Mouse (Mus musculus) T-helper 17 cell (primary cell): ENCODE measurements around the gene Atg4b.
"Not testable (repeated sequence)": the region's sequence is repeated elsewhere in the genome, so short reads cannot be mapped to it uniquely, and the experiment has no call there.

Source experiments
- in situ Hi-C, 2 experiments: fragments of 300-600 bp; cut with MboI, MseI; formaldehyde crosslinking; loops; 1 replicate in 1 of 2; 2 replicates in 1 of 2; pipeline ENCODE4 v1.15.1; 2025; ENCODE audit warnings: high pct_unique_total_duplicates in 2 of 2

Atg4b gene

GRCm38 (mm10) chr1:93755291-93755610, 4.0 kb downstream of the Atg4b start:
- in situ Hi-C loops: loop anchor here in 1 of 2 experiments (5.0 to 10.0 kb wide), 2 partner anchors 37 to 920 kb away; partner anchors contain the start of gene Gpc1

GRCm38 (mm10) chr1:93755618-93756017, 4.3 kb downstream of the Atg4b start:
- in situ Hi-C loops: loop anchor here in 1 of 2 experiments (5.0 to 10.0 kb wide), 2 partner anchors 37 to 921 kb away; partner anchors contain the start of gene Gpc1

GRCm38 (mm10) chr1:93756154-93756553, 4.9 kb downstream of the Atg4b start:
- in situ Hi-C loops: loop anchor here in 1 of 2 experiments (5.0 to 10.0 kb wide), 2 partner anchors 36 to 921 kb away; partner anchors contain the start of gene Gpc1

- in situ Hi-C loops: no loop called here
Measured at GRCm38 (mm10) chr1:93760076-93760475, 8.8 kb downstream of the Atg4b start.

- in situ Hi-C loops: not testable (repeated sequence)
Measured at GRCm38 (mm10) chr1:93763531-93763930, 12.2 kb downstream of the Atg4b start.

GRCm38 (mm10) chr1:93764871-93765591, 13.7 kb downstream of the Atg4b start:
- in situ Hi-C loops: no loop called here

GRCm38 (mm10) chr1:93767600-93767999, 16.3 kb downstream of the Atg4b start:
- in situ Hi-C loops: no loop called here

GRCm38 (mm10) chr1:93769901-93770300, 18.6 kb downstream of the Atg4b start:
- in situ Hi-C loops: no loop called here

GRCm38 (mm10) chr1:93776686-93777085, 25.4 kb downstream of the Atg4b start:
- in situ Hi-C loops: no loop called here

GRCm38 (mm10) chr1:93786912-93787311, 35.6 kb downstream of the Atg4b start:
- in situ Hi-C loops: no loop called here

- in situ Hi-C loops: loop anchor here in 1 of 2 experiments (5.0 kb wide), 1 partner anchor 37 kb away; no protein-coding TSS in a partner anchor
Measured at GRCm38 (mm10) chr1:93794526-93794925, 43.2 kb downstream of the Atg4b start.

- in situ Hi-C loops: no loop called here
Measured at GRCm38 (mm10) chr1:93795886-93796285, 44.6 kb downstream of the Atg4b start.

GRCm38 (mm10) chr1:93800670-93801503, 49.6 kb downstream of the Atg4b start:
- in situ Hi-C loops: no loop called here

- in situ Hi-C loops: no loop called here
Measured at GRCm38 (mm10) chr1:93801741-93802238, 50.5 kb downstream of the Atg4b start, which contains the start of gene Dtymk. Dtymk (minus strand) TSS chr1:93801934.

GRCm38 (mm10) chr1:93802771-93803170, 51.5 kb downstream of the Atg4b start:
- in situ Hi-C loops: no loop called here

GRCm38 (mm10) chr1:93803556-93804507, 52.5 kb downstream of the Atg4b start, which contains the start of gene Ing5:
Ing5 (plus strand) TSS chr1:93803965.
- in situ Hi-C loops: no loop called here

GRCm38 (mm10) chr1:93804818-93805217, 53.5 kb downstream of the Atg4b start:
- in situ Hi-C loops: no loop called here

GRCm38 (mm10) chr1:93805221-93805951, 54.1 kb downstream of the Atg4b start:
- in situ Hi-C loops: no loop called here

- in situ Hi-C loops: no loop called here
Measured at GRCm38 (mm10) chr1:93808871-93809270, 57.6 kb downstream of the Atg4b start.

- in situ Hi-C loops: no loop called here
Measured at GRCm38 (mm10) chr1:93810011-93810410, 58.7 kb downstream of the Atg4b start.
